Mouse (Mus musculus): ENCODE data around the gene Eps8l3.

Eps8l3 gene

DNA sequence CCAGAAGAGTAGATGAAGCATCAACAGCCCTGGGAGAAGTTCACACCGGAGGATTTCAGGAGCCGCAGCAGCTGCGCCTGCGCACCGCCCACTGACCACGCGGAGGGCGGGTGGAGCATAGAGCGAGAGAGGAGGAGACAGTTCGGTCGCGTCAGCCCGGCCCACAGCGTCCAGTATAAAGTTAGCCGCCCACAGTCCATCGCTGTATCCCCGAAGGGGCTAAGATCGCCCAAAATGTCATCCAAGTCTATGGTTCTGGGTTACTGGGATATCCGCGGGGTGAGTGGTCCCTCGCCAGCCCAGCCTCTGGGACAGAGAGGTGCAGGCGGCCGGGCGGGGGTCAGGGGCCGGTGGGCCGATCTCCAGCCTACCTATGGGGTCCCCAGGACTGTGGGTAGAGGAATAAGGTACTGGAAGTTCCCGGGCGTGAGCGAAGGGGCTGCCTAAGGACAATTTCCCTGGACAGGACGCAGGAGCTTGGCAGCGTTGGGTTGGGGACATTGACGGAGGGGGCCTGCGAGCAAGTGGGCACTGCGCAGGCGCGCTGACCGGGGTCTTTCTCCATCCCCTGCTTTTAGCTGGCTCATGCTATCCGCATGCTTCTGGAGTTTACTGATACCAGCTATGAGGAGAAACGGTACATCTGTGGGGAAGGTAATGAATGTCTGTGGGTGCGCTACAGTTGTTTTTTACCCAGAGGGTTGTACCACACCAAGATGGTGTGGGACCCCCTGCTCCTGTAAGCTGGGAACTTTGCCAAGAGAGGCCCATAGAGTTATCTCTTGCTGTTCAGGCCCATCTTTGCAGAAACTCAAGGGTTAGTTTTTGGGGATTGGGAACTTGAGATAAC, 18.9 kb downstream of the Eps8l3 start, which contains the start of gene Gstm5:
Gene Gstm5 (plus strand): TSS at position 102 of the 850 bp plus-strand sequence.
- peak; percentile 59 for DNase-seq (ENCODE audit: low read depth, low spot score)

DNA sequence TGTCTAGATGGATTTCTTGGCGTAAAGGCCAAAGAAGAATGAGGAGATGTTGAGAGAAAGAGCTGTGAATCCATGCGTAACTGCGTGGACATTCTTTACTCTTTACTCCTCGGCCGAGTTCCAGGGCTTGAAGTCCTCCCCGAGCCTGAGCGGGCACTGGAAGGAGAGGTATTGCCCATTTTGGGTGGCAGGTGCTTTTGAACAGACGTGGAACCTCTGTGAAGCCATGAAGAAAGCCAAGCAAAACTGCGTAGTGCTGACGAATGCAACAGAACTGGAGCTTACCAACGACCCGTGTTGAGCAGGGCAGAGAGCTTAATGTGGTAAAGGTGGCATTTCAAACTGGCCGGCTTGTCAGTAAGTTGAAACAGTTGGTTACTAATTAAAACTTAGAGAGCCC, 21.7 kb downstream of the Eps8l3 start:
- no peak for DNase-seq (ENCODE audit: low read depth, low spot score)

DNA sequence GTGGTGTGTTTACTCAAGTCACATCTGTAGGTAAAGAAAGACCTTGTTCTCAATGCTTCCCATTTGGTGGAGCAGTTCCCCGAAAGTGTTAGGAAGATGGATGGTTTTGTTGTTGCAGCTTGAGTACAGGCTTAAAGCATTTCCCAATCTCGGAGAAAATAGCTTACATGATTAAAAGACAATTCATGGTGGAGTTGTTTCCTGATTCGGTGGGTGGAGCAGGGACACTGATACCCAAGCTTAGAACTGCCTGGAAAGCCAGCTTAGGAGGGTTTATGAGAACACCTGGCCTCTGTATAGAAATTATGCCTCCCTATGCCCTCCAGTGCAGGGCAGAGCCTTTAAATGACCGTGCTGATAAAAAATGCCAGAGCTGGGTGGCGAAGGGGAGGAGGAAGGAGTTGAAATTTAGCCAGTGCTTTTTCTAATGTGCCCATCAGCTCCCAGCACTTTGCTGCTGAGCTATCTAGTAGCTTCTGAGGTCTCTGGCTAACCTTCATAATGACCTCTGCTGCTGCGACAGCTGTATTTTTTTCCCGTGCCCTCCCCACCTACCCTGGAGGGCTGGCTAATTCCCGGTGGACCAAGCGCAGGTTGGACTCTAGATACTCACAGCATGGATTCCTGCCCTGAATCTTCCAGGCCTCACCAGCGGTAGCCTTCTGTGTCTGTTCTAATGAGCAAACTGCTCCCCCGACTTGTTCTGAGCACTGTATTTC, 24.1 kb downstream of the Eps8l3 start:
- no peak for DNase-seq (ENCODE audit: low read depth, low spot score)

DNA sequence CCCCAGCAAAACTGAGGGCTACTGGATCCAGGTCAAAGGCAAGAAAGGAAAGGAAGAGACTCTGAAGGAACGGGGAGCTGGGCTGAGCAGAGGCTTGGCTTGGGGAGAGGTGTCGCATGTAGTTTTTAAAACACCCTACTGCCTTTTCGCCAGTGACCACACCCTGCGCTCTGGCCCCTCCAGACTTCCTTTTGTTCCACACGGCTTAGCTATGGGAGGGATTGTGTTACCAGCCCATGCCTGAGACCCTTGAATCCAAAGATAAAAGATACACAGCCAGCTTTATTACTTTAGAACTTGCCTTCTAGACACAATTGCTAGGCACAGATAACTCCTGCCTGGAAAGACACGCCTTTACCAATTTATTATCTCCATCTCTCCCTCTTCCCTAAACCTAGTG, 28.9 kb downstream of the Eps8l3 start:
- no peak for DNase-seq (ENCODE audit: low read depth, low spot score)

DNA sequence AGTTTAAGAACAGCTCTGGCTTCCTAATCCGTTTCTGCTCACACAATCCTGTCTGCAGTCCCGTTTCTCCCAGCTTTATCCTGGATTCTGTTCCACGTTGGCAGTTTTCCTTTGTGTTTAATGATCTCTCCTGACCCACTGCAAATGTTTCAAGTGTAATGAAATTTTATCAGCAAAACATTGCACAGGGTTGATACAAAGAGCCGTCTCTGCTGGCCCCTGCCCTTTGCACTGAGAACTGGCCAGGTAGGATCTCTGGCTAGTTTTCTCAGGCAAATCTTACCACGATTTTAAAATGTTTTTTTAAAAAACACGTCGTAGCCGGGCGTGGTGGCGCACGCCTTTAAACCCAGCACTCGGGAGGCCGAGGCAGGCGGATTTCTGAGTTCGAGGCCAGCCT, 39.6 kb downstream of the Eps8l3 start:
- DNase-seq (ENCODE audit: low read depth, low spot score): no peak

DNA sequence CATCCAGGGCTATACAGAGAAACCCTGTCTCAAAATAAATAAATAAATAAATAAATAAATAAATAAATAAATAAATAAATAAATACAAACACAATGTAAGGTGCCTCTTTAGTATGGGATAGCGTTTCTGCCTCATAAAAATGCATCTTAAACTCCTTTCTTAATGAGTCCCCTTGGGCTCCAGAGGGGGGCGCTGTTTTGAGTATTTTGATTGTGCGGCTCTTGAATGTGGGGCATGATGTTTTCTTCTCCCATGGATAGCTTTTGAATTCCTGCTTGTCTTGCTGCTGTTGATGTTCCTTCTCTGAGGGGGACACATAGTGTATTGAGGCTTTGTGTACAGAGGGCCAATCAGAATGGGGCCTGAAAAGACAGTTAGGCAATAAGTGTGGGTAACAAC, 40.1 kb downstream of the Eps8l3 start:
- no peak for DNase-seq (ENCODE audit: low read depth, low spot score)

DNA sequence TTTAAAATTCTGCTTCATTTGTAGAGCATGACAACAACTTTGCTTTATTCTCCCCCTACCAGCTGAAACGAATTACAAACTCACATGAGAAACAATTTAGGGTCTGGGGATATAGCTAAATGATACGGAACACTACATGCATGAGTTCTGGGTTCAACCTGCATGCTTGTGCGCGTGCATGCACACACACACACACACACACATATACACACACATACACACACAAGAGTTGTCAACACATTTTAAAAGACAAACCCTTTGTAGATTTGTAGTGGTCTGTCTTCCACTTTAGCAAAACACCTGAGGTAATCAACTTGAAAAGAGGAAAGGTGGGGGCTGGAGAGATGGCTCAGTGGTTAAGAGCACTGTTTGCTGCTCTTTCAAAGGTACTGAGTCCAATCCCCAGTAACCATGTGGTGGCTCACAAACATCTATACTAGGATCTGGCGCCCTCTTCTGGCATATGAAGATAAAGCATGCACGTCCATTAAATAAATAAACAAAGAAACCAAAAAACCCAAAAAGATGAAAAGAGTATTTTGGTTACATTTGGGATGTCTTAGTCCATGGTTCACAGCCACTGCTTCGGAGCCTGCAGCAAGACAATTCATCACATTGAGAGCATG, 40.9 kb downstream of the Eps8l3 start:
- peak; percentile 41 for DNase-seq (ENCODE audit: low read depth, low spot score)

DNA sequence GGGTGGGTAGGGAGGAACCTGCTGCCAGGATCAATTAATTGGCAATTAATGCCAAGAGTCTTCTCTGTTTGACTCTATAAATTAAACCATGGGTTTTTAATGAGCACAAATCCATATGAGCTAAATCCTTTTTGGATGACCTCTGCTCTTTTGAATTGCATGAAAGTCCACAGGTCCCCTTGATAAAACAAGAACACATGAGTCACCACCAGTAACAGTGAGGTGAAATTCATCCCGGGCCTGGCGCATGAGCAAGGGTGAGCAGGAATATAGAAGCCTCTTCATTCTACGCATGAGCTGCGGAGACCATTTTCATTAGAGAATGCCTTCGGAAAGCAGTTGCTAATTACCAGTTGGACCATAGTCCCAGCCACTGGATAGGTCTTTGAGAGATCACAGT, 43.3 kb downstream of the Eps8l3 start:
- no peak for DNase-seq (ENCODE audit: low read depth, low spot score)

DNA sequence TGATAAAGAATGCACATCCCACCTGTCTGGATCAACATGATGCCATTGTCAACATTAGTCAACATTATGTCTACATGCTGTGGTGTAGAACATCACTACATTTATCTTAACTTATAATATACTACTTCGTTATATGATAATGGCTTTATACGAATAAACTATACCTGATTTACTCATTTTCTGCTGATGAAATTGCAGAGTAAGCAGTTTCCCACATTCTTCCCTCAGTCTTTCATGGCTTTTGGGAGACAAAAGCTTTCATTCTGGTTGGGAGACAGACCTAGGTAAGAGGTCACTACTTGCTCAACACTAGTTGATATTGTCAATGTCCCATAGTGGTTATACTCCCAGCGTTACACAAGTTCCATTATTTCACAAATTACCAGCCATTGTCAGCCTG, 48.3 kb downstream of the Eps8l3 start:
- no peak for DNase-seq (ENCODE audit: low read depth, low spot score)

DNA sequence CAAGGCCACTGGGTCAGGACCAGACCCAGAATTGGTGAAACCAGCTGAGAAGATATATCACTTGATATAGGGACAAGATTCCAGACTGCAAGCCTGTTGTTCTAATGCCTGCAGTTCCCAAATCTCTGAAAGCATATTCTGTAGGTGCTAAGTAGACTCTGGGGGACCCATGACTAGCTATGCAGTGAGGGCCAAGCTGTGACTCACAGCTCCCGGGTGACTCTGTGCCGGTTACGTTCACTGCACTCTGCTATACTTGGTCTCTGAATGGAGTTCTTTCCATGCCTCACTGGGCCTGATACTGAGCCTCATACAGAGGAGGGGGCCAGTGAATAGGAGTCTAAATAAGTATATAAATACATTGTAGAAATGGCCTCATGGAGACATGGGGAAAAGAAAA, 50.8 kb downstream of the Eps8l3 start:
- no peak for DNase-seq (ENCODE audit: low read depth, low spot score)

DNA sequence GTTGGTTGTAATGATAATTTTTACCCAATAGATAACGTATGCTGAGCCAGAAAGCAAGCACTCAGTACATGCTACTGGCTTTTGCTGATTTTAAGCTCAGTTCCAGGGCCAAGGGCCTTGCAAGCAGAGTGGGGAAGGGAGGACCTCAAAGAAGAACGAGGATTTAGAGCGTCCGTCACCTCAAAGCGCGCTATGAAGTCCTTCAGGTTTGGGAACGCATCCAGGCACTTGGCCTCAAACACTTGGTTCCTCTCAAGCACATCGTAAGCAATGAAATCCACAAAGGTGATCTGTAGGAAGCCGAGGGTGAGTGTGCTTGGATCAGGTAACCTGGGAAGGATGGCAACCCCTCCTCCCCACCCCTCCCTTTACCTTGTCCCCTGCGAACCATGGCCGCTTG, 51.7 kb downstream of the Eps8l3 start:
- DNase-seq (ENCODE audit: low read depth, low spot score): no peak

DNA sequence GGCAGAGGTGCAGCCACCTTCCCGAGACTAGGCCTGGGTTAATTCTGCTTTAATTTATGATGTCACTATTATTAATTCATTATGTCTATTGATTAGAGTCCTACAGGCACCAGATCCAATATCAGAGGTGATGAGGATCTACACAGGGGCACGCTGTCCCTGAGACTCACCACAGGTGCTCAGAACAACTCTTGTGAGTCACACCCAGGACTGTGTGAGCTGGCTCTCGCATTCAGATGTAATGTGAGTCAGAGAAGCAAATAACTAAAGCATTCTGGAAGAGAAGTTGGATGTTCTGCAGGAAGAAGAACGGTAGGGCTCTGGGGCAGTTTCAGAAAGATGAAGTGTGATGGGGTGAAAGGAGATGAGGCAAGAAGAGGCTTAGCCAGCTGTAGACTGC, 52.2 kb downstream of the Eps8l3 start:
- DNase-seq (ENCODE audit: low read depth, low spot score): no peak

DNA sequence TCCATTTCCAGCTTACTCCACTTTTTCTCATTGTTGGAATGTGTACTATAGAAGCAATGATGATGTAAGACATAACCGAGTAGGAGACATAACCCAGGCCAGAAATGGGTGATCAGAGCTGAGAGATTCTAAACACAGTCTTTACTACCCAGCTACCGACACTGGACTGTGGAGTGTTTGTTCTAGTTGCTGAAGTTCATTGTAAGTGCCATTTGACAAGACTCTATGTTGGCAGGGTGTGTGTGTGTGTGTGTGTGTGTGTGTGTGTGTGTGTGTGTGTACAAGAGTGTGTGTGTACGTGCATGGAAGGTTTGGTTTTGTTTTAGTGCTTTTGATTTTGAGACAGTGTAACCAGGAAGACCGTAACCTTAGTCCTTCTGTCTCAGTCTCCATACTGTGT, 52.7 kb downstream of the Eps8l3 start:
- DNase-seq (ENCODE audit: low read depth, low spot score): no peak

DNA sequence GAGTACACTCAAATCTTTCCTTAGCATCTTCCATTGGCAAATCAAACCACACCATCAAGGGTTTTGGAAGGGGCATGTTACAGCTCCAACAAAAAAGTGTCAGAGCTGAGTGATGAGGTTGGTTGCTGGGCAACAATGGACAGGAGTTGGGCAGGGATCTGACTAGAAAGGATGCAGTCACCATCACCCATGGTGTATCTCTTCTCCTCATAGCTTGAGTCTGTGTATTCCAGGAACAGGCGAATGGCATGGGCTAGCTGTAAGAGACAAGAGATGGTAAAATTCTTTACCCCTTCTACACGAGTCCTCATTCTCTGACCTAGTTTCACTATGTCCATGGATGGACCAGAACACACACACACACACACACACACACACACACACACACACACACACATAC, 54.1 kb downstream of the Eps8l3 start:
- DNase-seq (ENCODE audit: low read depth, low spot score): no peak

DNA sequence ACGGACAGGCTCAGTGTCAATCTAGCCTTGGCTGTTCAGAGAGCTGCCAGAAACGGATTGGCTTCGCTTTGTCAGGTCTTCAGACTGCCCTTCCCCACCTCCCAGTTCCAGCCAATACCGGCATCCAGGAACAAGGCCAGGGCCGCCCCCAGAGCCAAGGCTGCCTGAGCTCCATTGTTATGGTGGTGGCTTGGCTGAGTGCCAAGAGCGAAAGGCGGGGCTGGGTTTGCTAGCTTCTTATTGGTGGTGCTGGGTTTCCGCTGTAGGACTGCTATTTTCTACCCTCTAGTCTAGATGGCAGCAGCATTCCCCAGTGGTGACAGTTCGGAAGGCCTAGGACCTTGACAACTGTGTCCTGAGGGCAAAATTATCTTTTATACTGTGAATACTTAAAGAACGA, 54.6 kb downstream of the Eps8l3 start, which contains the start of gene Gstm7:
Gene Gstm7 (minus strand): TSS at position 148 of the 400 bp plus-strand sequence.
- DNase-seq (ENCODE audit: low read depth, low spot score): no peak

DNA sequence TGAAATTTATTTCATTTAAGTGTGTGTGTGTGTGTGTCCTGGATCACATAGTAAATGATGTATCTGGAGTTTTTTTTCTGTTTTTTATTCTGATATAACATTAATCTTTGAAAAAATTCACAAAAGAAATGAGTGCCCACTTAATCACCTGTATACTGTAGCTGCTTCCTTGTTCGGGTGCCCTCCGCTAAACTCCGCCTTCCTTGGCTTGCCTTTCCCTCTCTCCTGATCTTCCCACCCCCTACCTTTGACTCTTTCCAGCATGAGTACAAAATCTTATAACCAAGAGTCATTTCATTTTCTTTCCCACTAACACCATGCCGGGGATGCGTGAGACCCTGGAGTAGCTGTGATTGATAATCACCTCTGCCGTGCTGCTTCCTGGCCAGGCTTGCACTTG, 55.1 kb downstream of the Eps8l3 start:
- no peak for DNase-seq (ENCODE audit: low read depth, low spot score)

DNA sequence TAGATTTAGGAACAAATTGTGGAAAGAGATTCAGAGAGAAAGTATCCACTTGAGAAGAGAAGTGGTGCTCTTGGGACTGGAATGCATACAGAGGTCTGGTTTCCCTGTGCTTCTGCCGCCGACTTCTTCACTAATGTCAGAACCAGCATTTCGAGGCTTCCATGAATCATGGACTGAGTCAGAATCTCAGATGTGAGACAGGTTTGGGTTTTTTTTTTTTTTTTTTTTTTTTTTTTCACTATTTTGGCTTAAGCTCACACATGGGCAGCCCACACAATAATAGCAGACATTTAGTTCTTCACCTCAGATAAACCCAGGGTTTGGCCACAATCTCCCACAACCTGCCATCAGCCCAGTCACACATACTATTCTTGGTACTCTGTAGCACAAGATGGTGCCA, 58.2 kb downstream of the Eps8l3 start:
- no peak for DNase-seq (ENCODE audit: low read depth, low spot score)

DNA sequence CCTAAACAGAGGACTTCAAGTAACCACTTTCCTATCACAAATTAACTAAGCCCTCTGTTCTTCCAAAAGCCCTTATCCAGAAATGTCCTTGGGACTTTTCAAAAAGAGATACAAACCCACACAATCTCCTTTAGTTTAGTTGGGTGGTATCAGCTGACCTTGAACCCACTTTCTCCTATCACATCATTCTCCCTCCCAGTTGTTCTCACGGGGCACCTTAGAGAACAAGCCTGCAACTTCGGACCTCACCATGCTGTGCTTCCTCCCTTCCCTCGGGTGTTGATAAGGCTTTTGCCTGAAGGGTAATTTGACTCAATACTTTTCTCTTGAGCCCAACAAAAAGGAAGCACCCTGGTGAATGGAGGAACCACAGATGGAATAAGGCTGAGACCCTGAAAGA, 58.9 kb downstream of the Eps8l3 start:
- no peak for DNase-seq (ENCODE audit: low read depth, low spot score)

DNA sequence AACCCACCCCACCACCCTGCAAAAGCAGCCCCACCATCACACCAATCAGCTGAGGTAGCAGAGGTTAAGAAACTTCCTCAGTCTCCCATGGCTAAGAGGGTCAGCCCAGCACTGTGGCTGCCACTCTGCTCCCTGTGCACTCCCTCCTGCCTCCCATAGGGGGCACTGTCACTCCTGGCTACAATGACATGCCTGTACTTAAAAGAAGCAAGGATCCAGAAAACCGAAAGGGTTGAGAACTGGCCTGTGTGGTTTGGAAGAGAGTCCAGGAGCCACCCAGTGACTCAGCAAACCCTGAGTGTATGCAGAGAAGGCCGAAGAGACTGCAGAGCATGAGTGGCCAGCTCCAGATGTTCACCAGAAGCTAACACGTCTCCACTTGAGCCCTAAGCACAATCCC, 62.4 kb downstream of the Eps8l3 start:
- peak; percentile 16 for DNase-seq (ENCODE audit: low read depth, low spot score)

DNA sequence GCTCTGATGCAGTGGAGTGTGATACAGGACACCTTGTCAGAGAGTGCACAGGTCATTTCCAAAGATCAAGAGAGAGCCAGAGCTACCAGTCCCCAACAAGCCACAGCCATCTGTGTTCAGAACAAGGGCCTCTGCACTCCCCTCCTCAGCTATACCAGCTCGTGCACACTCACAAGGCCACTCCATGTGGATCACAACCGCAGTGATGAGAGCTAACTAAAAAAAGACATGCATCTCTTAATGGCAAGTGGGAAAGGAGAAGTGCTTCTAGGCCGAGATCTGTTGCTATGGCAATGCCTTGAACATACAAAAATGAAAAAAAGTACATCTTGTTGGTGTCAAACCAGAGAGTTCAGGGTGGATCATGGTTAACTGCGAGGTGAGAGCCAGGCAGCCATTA, 62.8 kb downstream of the Eps8l3 start:
- no peak for DNase-seq (ENCODE audit: low read depth, low spot score)

DNA sequence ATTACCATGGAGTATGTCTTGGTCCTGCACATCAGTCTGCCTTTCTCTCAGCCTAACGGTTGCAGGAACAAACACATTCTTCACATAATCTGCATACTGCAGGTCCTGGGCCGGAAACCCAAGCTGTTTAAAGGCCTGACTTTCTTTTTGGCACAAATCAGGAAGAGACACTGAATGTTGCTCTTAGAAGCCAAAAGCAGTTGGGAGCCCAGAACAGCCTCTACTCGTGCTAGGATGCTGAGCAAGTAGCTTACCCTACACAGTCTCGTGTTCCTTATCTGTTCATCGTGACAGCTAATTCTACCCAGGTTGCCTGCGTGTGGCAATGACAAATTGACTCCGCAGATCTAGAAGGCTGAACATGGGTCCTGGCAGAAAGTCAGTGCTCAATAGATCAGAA, 63.5 kb downstream of the Eps8l3 start:
- DNase-seq (ENCODE audit: low read depth, low spot score): no peak

DNA sequence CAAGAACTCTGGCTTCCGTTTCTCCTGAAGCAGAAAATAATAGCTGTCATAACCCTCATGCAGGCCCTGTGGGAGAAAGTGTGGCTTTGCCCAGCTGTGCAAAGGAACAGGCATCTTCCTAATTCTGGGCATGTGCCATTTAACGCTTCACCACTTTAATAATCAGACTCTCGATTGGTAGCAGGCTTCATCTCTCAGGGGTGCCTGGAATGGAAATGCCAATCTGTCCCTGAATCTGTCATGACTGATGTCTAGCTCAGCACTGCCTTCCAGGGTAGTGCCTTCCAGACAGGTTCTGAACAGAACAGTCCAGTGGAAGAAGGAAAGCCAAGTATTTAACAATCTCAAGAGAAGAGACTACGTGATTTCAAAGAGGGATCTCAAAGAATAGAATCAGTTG, 64.2 kb downstream of the Eps8l3 start:
- DNase-seq (ENCODE audit: low read depth, low spot score): no peak
